Mouse (Mus musculus): ENCODE measurements at regions not wholly inside any gene's neighbourhood (a gene's known extent, or its start where the extent isn't known, plus 50 kb on each side); places are given as distances from the start of the nearest gene placed in this dataset.
A peak's percentile ranks its signal among the peaks of the same experiment; 100 is the strongest.
"Not testable (repeated sequence)": the region's sequence is repeated elsewhere in the genome, so short reads cannot be mapped to it uniquely, and the experiment has no call there.

GRCm38 (mm10) chr16:50026100-50026884 lies 226.0 kb downstream of the Cd47 start:
- no peak overlapping the region for H3K4me2 ChIP-seq
- H3K36me3 ChIP-seq (ENCODE audit: control insufficient read depth, insufficient read depth, low read length): no peaks in the 10 kb centered on the region
- no peak overlapping the region for H3K4me3 ChIP-seq (ENCODE audit: low read depth, low read length)
- no peak overlapping the region for H3K27ac ChIP-seq (ENCODE audit: low read depth, low read length)
- no peak overlapping the region for H3K9ac ChIP-seq (ENCODE audit: low read depth, low read length)
- ATAC-seq (replicated peaks; ENCODE audit: insufficient number of reproducible peaks, low FRiP score, low TSS enrichment): no peak
- H3K27me3 ChIP-seq (ENCODE audit: control insufficient read depth, insufficient read depth, low read length): no peaks in the 10 kb centered on the region
- peaks cover 3% of the 10 kb centered on the region; the same call in 1 of the 2 replicates for H3K9me3 ChIP-seq (replicated peaks; ENCODE audit: control insufficient read depth, low read length)
- no peaks in the 10 kb centered on the region for H3K4me1 ChIP-seq (ENCODE audit: control insufficient read depth, insufficient read depth, low read length)
- WGBS (ENCODE audit: insufficient replicate concordance): 9% methylated on average over 3 of the region's 3 CpGs

GRCm38 (mm10) chr16:50027189-50027588 lies 226.9 kb downstream of the Cd47 start:
- peaks cover 3% of the 10 kb centered on the region; the same call in 1 of the 2 replicates for H3K9me3 ChIP-seq (replicated peaks; ENCODE audit: control insufficient read depth, low read length)

GRCm38 (mm10) chr16:50029711-50030110 lies 229.4 kb downstream of the Cd47 start:
- H3K9me3 ChIP-seq (replicated peaks; ENCODE audit: control insufficient read depth, low read length): no peaks in the 10 kb centered on the region
- no peak overlapping the region for H3K4me2 ChIP-seq
- no peak for ATAC-seq (replicated peaks; ENCODE audit: insufficient number of reproducible peaks, low FRiP score, low TSS enrichment)
- WGBS (ENCODE audit: insufficient replicate concordance): 93% methylated on average over 1 of the region's 1 CpGs
- no peak overlapping the region for H3K27ac ChIP-seq (ENCODE audit: low read depth, low read length)
- H3K4me3 ChIP-seq (ENCODE audit: low read depth, low read length): no peak overlapping the region
- no peaks in the 10 kb centered on the region for H3K27me3 ChIP-seq (ENCODE audit: control insufficient read depth, insufficient read depth, low read length)
- H3K4me1 ChIP-seq (ENCODE audit: control insufficient read depth, insufficient read depth, low read length): no peaks in the 10 kb centered on the region
- no peaks in the 10 kb centered on the region for H3K36me3 ChIP-seq (ENCODE audit: control insufficient read depth, insufficient read depth, low read length)
- no peak overlapping the region for H3K9ac ChIP-seq (ENCODE audit: low read depth, low read length)

More at GRCm38 (mm10) chr16:50027189-50027588, 226.9 kb downstream of the Cd47 start:
- Histone ChIP-seq H3K4me3 (ENCODE audit: low read depth, low read length) (no peak overlapping the region), H3K4me1 (ENCODE audit: control insufficient read depth, insufficient read depth, low read length) (no peaks in the 10 kb centered on the region), H3K27ac (ENCODE audit: low read depth, low read length) (no peak overlapping the region), H3K4me2 (no peak overlapping the region), H3K36me3 (ENCODE audit: control insufficient read depth, insufficient read depth, low read length) (no peaks in the 10 kb centered on the region), H3K27me3 (ENCODE audit: control insufficient read depth, insufficient read depth, low read length) (no peaks in the 10 kb centered on the region), H3K9ac (ENCODE audit: low read depth, low read length) (no peak overlapping the region)
- ATAC-seq (replicated peaks; ENCODE audit: insufficient number of reproducible peaks, low FRiP score, low TSS enrichment): no peak
- WGBS (ENCODE audit: insufficient replicate concordance): 3% methylated on average over 2 of the region's 2 CpGs

- H3K4me3 ChIP-seq (ENCODE audit: low read depth, low read length); H3K4me1 ChIP-seq (ENCODE audit: control insufficient read depth, insufficient read depth, low read length); H3K27me3 ChIP-seq (ENCODE audit: control insufficient read depth, insufficient read depth, low read length); H3K4me2 ChIP-seq; H3K36me3 ChIP-seq (ENCODE audit: control insufficient read depth, insufficient read depth, low read length); H3K27ac ChIP-seq (ENCODE audit: low read depth, low read length); H3K9me3 ChIP-seq (replicated peaks; ENCODE audit: control insufficient read depth, low read length); H3K9ac ChIP-seq (ENCODE audit: low read depth, low read length): not testable (repeated sequence)
- ATAC-seq (replicated peaks; ENCODE audit: insufficient number of reproducible peaks, low FRiP score, low TSS enrichment): peak; percentile 61; the same call in 1 of the 2 replicates
These were observed 230.0 kb downstream of the Cd47 start for GRCm38 (mm10) chr16:50030355-50030754.

GRCm38 (mm10) chr16:50030905-50031369 lies 230.6 kb downstream of the Cd47 start:
- ATAC-seq (replicated peaks; ENCODE audit: insufficient number of reproducible peaks, low FRiP score, low TSS enrichment): no peak
- Histone ChIP-seq H3K27me3 (ENCODE audit: control insufficient read depth, insufficient read depth, low read length) (no peaks in the 10 kb centered on the region), H3K4me2 (no peak overlapping the region), H3K4me1 (ENCODE audit: control insufficient read depth, insufficient read depth, low read length) (no peaks in the 10 kb centered on the region), H3K4me3 (ENCODE audit: low read depth, low read length) (no peak overlapping the region), H3K9me3 (replicated peaks; ENCODE audit: control insufficient read depth, low read length) (no peaks in the 10 kb centered on the region), H3K36me3 (ENCODE audit: control insufficient read depth, insufficient read depth, low read length) (no peaks in the 10 kb centered on the region), H3K9ac (ENCODE audit: low read depth, low read length) (no peak overlapping the region), H3K27ac (ENCODE audit: low read depth, low read length) (no peak overlapping the region)
- WGBS (ENCODE audit: insufficient replicate concordance): 40% methylated on average over 2 of the region's 2 CpGs

GRCm38 (mm10) chr16:50032798-50033197 lies 232.5 kb downstream of the Cd47 start:
- ATAC-seq (replicated peaks; ENCODE audit: insufficient number of reproducible peaks, low FRiP score, low TSS enrichment): no peak
- no peaks in the 10 kb centered on the region for H3K9me3 ChIP-seq (replicated peaks; ENCODE audit: control insufficient read depth, low read length)
- 82% methylated on average over 2 of the region's 2 CpGs for WGBS (ENCODE audit: insufficient replicate concordance)
- no peak overlapping the region for H3K4me2 ChIP-seq
- H3K4me3 ChIP-seq (ENCODE audit: low read depth, low read length): no peak overlapping the region
- no peak overlapping the region for H3K27ac ChIP-seq (ENCODE audit: low read depth, low read length)
- no peaks in the 10 kb centered on the region for H3K27me3 ChIP-seq (ENCODE audit: control insufficient read depth, insufficient read depth, low read length)
- H3K9ac ChIP-seq (ENCODE audit: low read depth, low read length): no peak overlapping the region
- H3K36me3 ChIP-seq (ENCODE audit: control insufficient read depth, insufficient read depth, low read length): no peaks in the 10 kb centered on the region
- H3K4me1 ChIP-seq (ENCODE audit: control insufficient read depth, insufficient read depth, low read length): no peaks in the 10 kb centered on the region

GRCm38 (mm10) chr16:50036296-50036734 lies 236.0 kb downstream of the Cd47 start:
- H3K27me3 ChIP-seq (ENCODE audit: control insufficient read depth, insufficient read depth, low read length): no peaks in the 10 kb centered on the region
- H3K9me3 ChIP-seq (replicated peaks; ENCODE audit: control insufficient read depth, low read length): no peaks in the 10 kb centered on the region
- no peak overlapping the region for H3K4me3 ChIP-seq (ENCODE audit: low read depth, low read length)
- ATAC-seq (replicated peaks; ENCODE audit: insufficient number of reproducible peaks, low FRiP score, low TSS enrichment): no peak
- 58% methylated on average over 5 of the region's 5 CpGs for WGBS (ENCODE audit: insufficient replicate concordance)
- no peak overlapping the region for H3K9ac ChIP-seq (ENCODE audit: low read depth, low read length)
- no peak overlapping the region for H3K4me2 ChIP-seq
- no peaks in the 10 kb centered on the region for H3K36me3 ChIP-seq (ENCODE audit: control insufficient read depth, insufficient read depth, low read length)
- H3K27ac ChIP-seq (ENCODE audit: low read depth, low read length): no peak overlapping the region
- no peaks in the 10 kb centered on the region for H3K4me1 ChIP-seq (ENCODE audit: control insufficient read depth, insufficient read depth, low read length)

- H3K9ac ChIP-seq (ENCODE audit: low read depth, low read length): no peak overlapping the region
- no peak for ATAC-seq (replicated peaks; ENCODE audit: insufficient number of reproducible peaks, low FRiP score, low TSS enrichment)
- no peak overlapping the region for H3K4me3 ChIP-seq (ENCODE audit: low read depth, low read length)
- no peaks in the 10 kb centered on the region for H3K4me1 ChIP-seq (ENCODE audit: control insufficient read depth, insufficient read depth, low read length)
- H3K27ac ChIP-seq (ENCODE audit: low read depth, low read length): no peak overlapping the region
- H3K4me2 ChIP-seq: no peak overlapping the region
- H3K36me3 ChIP-seq (ENCODE audit: control insufficient read depth, insufficient read depth, low read length): no peaks in the 10 kb centered on the region
- WGBS (ENCODE audit: insufficient replicate concordance): 67% methylated on average over 1 of the region's 1 CpGs
- no peaks in the 10 kb centered on the region for H3K9me3 ChIP-seq (replicated peaks; ENCODE audit: control insufficient read depth, low read length)
- no peaks in the 10 kb centered on the region for H3K27me3 ChIP-seq (ENCODE audit: control insufficient read depth, insufficient read depth, low read length)
These were observed 243.8 kb downstream of the Cd47 start for GRCm38 (mm10) chr16:50044103-50044502.
